Mouse (Mus musculus) left cerebral cortex, postnatal 14 days (tissue): ENCODE measurements around the gene C2cd4a. TPM values are rescaled to one million over a fixed set of nuclear protein-coding genes. Genes with fewer than 3 reads are reported as not detected.
A peak's percentile ranks its signal among the peaks of the same experiment; 100 is the strongest.

Experiments used
- DNase-seq, 2 experiments: peaks; one replicate each; pipeline ENCODE4 v3.0.0; 2021 to 2022; ENCODE audit warnings: low spot score in 2 of 2, mixed read lengths in 1 of 2
- intact Hi-C: fragments of 180-260 bp; cut with DNase I; formaldehyde crosslinking; loops from one replicate; pipeline ENCODE4 v1.15.1; 2025
- total RNA-seq, 2 experiments: library from RNA; stranded (reverse); gene quantifications; 2 replicates each; pipeline ENCODE4 v1.2.3; 2021

C2cd4a gene
- total RNA-seq, 2 experiments from 2014 or later: 0.59 TPM; not detected in 1

- intact Hi-C loops: no loop called here
- DNase-seq: no peak
Measured at GRCm38 (mm10) chr9:67799078-67799819, 32.9 kb downstream of the C2cd4a start.

GRCm38 (mm10) chr9:67795205-67795675, 36.9 kb downstream of the C2cd4a start:
- peak; percentile 60 to 64 for DNase-seq
- intact Hi-C loops: no loop called here

- intact Hi-C loops: no loop called here
- DNase-seq: no peak
Measured at GRCm38 (mm10) chr9:67794668-67795067, 37.5 kb downstream of the C2cd4a start.

GRCm38 (mm10) chr9:67794216-67794615, 37.9 kb downstream of the C2cd4a start:
- intact Hi-C loops: no loop called here
- no peak for DNase-seq

GRCm38 (mm10) chr9:67793501-67793900, 38.6 kb downstream of the C2cd4a start:
- intact Hi-C loops: no loop called here
- DNase-seq: no peak

GRCm38 (mm10) chr9:67792405-67792804, 39.7 kb downstream of the C2cd4a start:
- intact Hi-C loops: no loop called here
- DNase-seq: no peak

GRCm38 (mm10) chr9:67787671-67788070, 44.5 kb downstream of the C2cd4a start:
- intact Hi-C loops: no loop called here
- DNase-seq: no peak

GRCm38 (mm10) chr9:67786311-67786710, 45.8 kb downstream of the C2cd4a start:
- intact Hi-C loops: no loop called here
- DNase-seq: no peak

- intact Hi-C loops: no loop called here
- DNase-seq: no peak
Measured at GRCm38 (mm10) chr9:67783925-67784324, 48.2 kb downstream of the C2cd4a start.

- intact Hi-C loops: no loop called here
Measured at GRCm38 (mm10) chr9:67783464-67783863, 48.7 kb downstream of the C2cd4a start.

GRCm38 (mm10) chr9:67782786-67783185, 49.3 kb downstream of the C2cd4a start:
- no peak for DNase-seq
- intact Hi-C loops: no loop called here

More at GRCm38 (mm10) chr9:67783464-67783863, 48.7 kb downstream of the C2cd4a start:
- no peak for DNase-seq

Other genes with a start within 250 kb of the C2cd4a start
- 1 to 10 TPM; 4.4 to 5.7 TPM for gene C2cd4b, start 72.9 kb downstream of the C2cd4a start, total RNA-seq
- gene Vps13c, start 8.1 kb upstream of the C2cd4a start, total RNA-seq: 10 to 100 TPM; 62.3 to 66.2 TPM